Mouse (Mus musculus): ENCODE results near the gene Neu1. TPM values are rescaled to one million over a fixed set of nuclear protein-coding genes. Genes with fewer than 3 reads are reported as not detected.
A peak's percentile ranks its signal among the peaks of the same experiment; 100 is the strongest.
"Not testable (repeated sequence)": the region's sequence is repeated elsewhere in the genome, so short reads cannot be mapped to it uniquely, and the experiment has no call there.

Neu1 gene
- total RNA-seq, 2 experiments from 2014 or later, result 8.5 to 9.3 TPM

DNA sequence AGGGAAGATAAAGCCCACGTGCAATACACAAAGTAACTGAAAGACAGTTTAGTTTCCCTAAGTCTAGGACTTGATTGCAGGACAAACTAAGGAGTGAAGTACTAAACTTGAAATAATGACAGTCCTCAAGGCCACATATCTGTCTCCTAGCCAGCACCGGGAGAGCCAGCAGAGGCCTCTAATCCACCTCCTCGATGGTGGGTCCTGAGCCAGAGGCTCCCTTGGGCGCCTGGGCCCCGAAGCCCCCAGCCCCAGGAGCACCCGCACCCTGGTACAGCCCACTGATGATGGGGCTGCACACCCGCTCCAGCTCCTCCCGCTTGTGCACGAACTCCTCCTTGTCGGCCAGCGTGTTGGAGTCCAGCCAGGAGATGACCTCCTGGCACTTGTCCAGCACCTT is 38.8 kb downstream of the Neu1 start, which contains the start of gene Gm20481:
TSS of gene Gm20481 (plus strand) at position 91 of the 400 bp plus-strand sequence.
- DNase-seq, result not testable (repeated sequence)

DNA sequence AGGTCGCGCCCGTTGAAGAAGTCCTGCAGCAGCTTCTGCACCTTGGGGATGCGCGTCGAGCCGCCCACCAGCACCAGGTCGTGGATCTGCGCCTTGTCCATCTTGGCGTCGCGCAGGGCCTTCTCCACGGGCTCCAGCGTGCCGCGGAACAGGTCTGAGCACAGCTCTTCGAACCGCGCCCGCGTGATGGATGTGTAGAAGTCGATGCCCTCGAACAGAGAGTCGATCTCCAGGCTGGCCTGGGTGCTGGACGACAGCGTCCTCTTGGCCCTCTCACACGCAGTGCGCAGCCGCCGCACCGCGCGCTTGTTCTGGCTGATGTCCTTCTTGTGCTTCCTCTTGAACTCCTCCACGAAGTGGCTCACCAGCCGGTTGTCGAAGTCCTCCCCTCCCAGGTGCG is 39.8 kb downstream of the Neu1 start:
- not testable (repeated sequence) for DNase-seq

DNA sequence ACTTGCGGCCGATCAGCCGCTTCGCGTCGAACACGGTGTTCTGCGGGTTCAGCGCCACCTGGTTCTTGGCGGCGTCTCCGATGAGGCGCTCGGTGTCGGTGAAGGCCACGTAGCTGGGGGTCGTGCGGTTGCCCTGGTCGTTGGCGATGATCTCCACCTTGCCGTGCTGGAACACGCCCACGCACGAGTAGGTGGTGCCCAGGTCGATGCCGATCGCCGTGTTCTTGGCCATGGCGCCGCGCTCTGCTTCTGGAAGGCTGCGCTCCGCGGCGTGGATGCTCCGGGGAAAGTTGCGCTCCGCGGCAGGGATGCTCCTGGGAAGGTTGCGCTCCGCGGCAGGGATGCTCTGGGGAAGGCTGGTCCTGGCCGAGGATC is 40.6 kb downstream of the Neu1 start:
- DNase-seq, result not testable (repeated sequence)

DNA sequence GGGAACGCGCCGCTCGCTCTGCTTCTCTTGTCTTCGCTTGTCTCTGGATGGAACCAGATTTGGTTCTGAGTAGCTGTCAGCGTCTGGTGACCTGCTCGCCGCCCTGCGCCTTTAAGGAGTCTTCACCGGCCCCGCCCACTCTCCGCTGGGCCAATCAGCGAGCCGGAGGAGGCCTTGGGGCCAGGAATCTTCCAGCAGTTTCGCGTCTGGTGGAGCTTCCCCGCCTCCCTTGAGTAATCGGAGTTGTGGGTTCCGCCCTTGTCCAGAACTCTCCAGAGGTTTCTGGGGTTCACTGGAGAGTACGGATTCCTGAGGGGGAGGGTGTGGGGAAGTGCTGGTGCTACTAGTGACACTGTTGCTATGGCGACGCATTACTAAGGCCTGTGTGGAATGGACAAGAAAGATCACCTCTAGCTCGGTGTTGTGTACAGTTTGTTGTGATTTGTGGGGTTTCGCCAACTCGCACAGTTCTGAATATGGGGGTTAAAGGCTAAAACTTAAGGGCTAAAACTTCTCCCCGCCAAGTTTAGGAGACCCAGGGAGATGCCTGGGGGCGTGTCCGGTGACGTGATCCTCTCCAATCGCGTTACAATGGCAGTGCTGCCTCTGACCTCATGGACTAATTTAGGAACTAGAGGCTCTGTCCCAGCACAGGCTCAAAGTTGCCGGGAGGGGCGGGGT is 41.2 kb downstream of the Neu1 start, which contains the start of the genes Hspa1a and Hspa1l:
TSS of gene Hspa1a (minus strand) at position 88 of the 681 bp plus-strand sequence.
TSS of gene Hspa1l (plus strand) at position 635 of the 681 bp plus-strand sequence.
- DNase-seq, result peak; percentile 81

DNA sequence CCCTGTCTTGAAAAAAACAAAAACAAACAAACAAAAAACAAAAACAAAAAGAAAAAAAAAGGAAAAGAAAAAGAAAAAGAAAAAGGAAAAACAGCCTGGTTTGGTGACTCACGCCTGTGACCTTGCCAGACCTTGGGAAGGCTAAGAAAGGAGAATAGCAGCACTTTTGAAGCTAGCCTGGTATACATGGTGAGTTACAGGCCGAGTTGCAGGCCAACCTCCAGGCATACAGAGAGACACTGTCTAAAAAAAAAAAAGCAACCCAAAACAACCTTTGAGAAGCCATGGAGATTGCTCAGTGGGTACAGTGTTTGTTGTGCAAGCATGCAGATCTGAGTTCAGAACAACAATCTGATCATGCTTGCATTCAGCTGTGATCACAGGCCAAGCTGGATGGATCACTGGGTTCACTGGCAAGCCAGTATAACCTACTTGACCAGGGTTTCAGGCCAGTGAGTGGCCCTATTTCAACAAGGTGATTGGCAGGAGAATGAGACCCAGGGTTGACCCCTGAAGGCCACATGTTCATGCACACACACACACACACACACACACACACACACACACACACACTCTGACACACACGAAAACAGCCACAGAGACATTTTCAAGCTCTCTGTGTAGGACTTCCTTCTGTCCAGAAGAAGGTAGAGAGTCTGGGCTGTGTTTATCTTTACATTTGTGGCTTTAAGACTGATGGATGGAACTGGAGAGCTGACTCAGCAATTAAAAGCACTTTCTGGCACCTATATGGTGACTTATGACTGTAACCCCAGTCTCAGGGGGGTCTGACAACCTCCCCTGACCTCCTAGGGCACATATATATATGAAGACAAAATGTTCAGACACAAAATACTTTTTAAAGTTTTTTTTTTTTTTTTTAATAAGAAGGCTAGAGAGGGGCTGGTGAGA is 44.8 kb downstream of the Neu1 start:
- DNase-seq, result no peak

DNA sequence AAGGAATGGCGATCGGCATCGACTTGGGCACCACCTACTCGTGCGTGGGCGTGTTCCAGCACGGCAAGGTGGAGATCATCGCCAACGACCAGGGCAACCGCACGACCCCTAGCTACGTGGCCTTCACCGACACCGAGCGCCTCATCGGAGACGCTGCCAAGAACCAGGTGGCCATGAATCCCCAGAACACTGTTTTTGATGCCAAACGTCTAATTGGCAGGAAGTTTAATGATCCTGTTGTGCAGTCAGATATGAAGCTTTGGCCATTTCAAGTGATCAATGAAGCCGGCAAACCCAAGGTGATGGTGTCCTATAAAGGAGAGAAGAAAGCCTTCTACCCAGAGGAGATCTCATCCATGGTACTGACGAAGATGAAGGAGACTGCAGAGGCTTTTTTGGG is 45.9 kb downstream of the Neu1 start:
- no peak for DNase-seq

DNA sequence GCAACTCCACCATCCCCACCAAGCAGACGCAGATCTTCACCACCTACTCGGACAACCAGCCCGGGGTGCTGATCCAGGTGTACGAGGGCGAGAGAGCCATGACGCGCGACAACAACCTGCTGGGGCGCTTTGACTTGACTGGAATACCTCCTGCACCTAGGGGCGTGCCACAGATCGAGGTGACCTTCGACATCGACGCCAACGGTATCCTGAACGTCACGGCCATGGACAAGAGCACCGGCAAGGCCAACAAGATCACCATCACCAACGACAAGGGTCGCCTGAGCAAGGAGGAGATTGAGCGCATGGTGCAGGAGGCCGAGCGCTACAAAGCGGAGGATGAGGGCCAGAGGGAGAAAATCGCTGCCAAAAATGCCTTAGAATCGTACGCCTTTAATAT is 47.2 kb downstream of the Neu1 start:
- DNase-seq, result no peak

DNA sequence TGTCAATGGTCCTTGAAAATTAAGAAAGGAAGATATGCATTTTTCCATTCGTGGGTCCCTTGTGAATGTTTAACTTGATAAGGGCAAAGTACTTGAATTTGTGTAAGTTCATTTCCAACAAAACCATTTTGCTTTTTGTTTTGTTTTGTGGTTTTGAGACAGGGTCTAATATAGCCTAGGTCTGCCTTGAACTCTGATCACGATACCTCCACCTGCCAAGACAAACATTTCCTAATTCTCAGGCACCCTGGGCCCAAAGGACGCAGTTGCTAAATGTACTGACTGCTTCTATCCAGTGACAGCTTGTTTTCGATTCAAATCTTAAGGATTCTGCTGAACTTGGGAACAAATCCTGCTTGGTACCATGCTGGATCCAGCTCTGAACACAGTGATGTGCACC is 48.6 kb downstream of the Neu1 start:
- no peak for DNase-seq

DNA sequence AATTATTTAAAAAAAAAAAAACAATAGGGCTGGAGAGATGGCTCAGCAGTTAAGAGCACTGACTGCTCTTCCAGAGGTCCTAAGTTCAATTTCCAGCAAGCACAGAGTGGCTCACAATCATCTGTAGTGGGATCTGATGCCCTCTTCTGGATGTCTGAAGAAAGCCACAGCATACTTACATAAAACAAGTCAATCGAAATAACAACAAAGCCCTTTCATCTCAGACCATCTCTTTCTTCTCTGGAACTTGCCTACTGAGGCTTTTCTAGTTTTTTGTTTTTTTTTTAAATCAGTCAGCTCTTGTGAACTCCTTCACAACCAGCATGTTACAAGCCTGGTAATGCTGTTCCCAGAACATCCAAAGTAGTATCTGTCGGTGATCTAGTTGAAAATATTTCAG is 49.6 kb downstream of the Neu1 start:
- DNase-seq, result no peak

DNA sequence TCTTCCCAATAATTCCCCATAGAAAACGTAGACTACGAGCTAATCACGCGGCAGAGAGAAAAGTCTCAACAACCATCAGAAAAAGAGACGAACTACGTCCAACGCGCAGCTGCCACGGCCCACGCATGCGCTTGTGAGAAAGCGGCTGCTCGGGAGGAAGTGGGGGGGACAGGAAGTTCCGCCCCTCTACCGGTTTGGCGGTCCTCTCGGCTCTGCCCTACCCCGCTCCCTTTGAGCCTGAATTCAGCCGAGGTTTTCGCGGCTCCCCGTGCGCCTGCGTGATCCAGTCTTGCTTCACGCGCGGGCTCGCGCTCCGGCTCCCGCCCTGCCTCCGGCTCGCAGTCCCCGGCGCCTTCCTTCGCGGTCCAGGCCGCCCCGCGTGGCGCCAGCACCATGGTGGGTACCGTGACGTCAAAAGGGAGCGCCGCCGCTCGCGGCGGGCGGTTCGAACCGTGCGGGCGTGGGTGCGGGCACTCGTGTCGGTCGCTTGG is 50.7 kb downstream of the Neu1 start, which contains the start of gene Lsm2:
TSS of gene Lsm2 (plus strand) at position 173 of the 491 bp plus-strand sequence.
- DNase-seq, result peak; percentile 90

DNA sequence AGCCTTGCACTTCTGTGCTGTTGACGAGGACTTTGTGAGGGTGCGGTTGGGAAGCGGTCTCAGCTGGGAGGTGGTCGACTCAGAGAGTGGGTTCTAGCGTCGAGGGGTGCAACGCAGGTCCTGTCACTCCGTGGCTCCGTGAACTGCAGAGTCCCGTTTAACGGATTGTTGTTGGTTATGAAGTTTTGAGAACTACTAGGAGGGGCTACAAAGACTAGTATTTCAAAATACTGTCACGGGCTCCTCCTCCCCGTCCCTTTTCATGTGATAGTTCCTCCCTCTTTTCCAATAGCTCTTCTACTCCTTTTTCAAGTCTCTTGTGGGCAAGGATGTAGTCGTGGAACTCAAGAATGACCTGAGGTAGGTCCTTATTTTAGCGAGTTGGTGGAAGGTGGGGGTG is 51.3 kb downstream of the Neu1 start:
- no peak for DNase-seq

DNA sequence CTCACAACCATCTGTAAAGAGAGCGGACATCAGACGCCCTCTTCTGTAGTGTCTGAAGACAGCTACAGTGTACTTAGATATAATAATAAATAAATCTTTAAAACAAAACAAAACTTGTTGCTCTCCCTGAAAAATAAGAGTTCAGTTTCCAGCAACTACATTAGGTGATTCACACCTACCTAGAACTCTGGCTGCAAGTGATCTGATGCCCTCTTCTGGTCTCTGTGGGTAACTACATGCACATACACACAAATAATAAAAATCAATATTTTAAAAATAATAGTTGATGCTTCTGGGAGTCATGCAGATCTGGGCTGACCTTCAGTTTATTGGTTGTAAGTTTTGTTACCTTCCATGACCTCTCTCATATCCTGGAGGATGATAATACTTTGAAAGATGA is 53.2 kb downstream of the Neu1 start:
- DNase-seq, result no peak

Other genes starting within 250 kb of the Neu1 start
- 10 to 100 TPM in 1 of 2 experiments, 1 to 10 TPM in 1; 1.1 to 22.1 TPM for gene C4b, start 187.4 kb upstream of the Neu1 start, total RNA-seq (2021)
- under 1 TPM in 1 of 2 experiments, not detected in 1; 0.16 TPM for gene Cyp21a1, start 126.7 kb upstream of the Neu1 start, total RNA-seq (2021)
- gene Stk19, start 94.3 kb upstream of the Neu1 start, total RNA-seq (2021), result 1 to 10 TPM; 7.0 to 7.2 TPM
- 10 to 100 TPM in 1 of 2 experiments, 1 to 10 TPM in 1; 7.6 to 10.5 TPM for gene Dxo, start 94.2 kb upstream of the Neu1 start, total RNA-seq (2021)
- gene Skiv2l, start 81.0 kb upstream of the Neu1 start, total RNA-seq (2021), result 10 to 100 TPM; 18.0 to 18.9 TPM
- gene Nelfe, start 80.9 kb upstream of the Neu1 start, total RNA-seq (2021), result 1 to 10 TPM; 7.7 to 8.9 TPM
- 1 to 10 TPM in 1 of 2 experiments, under 1 TPM in 1; 0.95 to 8.2 TPM for gene Cfb, start 68.7 kb upstream of the Neu1 start, total RNA-seq (2021)
- 1 to 10 TPM; 5.0 to 5.2 TPM for gene Zbtb12, start 51.8 kb upstream of the Neu1 start, total RNA-seq (2021)
- gene Gm20547, start 49.2 kb upstream of the Neu1 start, total RNA-seq (2021), result not detected
- 1 to 10 TPM; 2.6 to 2.9 TPM for gene C2, start 33.0 kb upstream of the Neu1 start, total RNA-seq (2021)
- gene Ehmt2, start 32.8 kb upstream of the Neu1 start, total RNA-seq (2021), result 10 to 100 TPM; 25.5 to 26.4 TPM
- not detected for gene Slc44a4, start 16.8 kb upstream of the Neu1 start, total RNA-seq (2021)
- gene Hspa1b, start 28.0 kb downstream of the Neu1 start, total RNA-seq (2021), result 1 to 10 TPM; 4.4 to 6.7 TPM
- gene Gm20481, start 38.7 kb downstream of the Neu1 start, total RNA-seq (2021), result not detected
- 1 to 10 TPM; 5.9 to 8.1 TPM for gene Hspa1a, start 40.9 kb downstream of the Neu1 start, total RNA-seq (2021)
- 10 to 100 TPM; 21.5 to 31.8 TPM for gene Hspa1l, start 41.5 kb downstream of the Neu1 start, total RNA-seq (2021)
- gene Lsm2, start 50.6 kb downstream of the Neu1 start, total RNA-seq (2021), result 10 to 100 TPM; 15.0 to 15.4 TPM
- gene Vars, start 69.7 kb downstream of the Neu1 start, total RNA-seq (2021), result 10 to 100 TPM; 29.4 to 31.2 TPM
- gene Vwa7, start 85.3 kb downstream of the Neu1 start, total RNA-seq (2021), result 1 to 10 TPM; 9.0 to 9.6 TPM
- under 1 TPM in 1 of 2 experiments, not detected in 1; 0.31 TPM for gene Sapcd1, start 96.8 kb downstream of the Neu1 start, total RNA-seq (2021)
- gene Msh5, start 115.5 kb downstream of the Neu1 start, total RNA-seq (2021), result under 1 TPM; 0.67 to 0.72 TPM
- 10 to 100 TPM; 12.4 to 18.6 TPM for gene Clic1, start 118.7 kb downstream of the Neu1 start, total RNA-seq (2021)
- 10 to 100 TPM; 11.1 to 13.3 TPM for gene Ddah2, start 127.8 kb downstream of the Neu1 start, total RNA-seq (2021)
- not detected for gene Ly6g6c, start 134.1 kb downstream of the Neu1 start, total RNA-seq (2021)
- gene Mpig6b, start 134.9 kb downstream of the Neu1 start, total RNA-seq (2021), result not detected
- gene Ly6g6e, start 145.6 kb downstream of the Neu1 start, total RNA-seq (2021), result not detected
- gene Ly6g6d, start 146.8 kb downstream of the Neu1 start, total RNA-seq (2021), result under 1 TPM; 0.51 to 0.72 TPM
- not detected for gene Ly6g6f, start 154.4 kb downstream of the Neu1 start, total RNA-seq (2021)
- 10 to 100 TPM; 61.9 to 62.4 TPM for gene Abhd16a, start 158.0 kb downstream of the Neu1 start, total RNA-seq (2021)
- gene Ly6g5c, start 177.0 kb downstream of the Neu1 start, total RNA-seq (2021), result not detected
- gene Ly6g5b, start 184.2 kb downstream of the Neu1 start, total RNA-seq (2021), result not detected
- 1 to 10 TPM; 7.1 to 8.4 TPM for gene Gpank1, start 190.2 kb downstream of the Neu1 start, total RNA-seq (2021)
- gene Csnk2b, start 190.8 kb downstream of the Neu1 start, total RNA-seq (2021), result 100 to 1,000 TPM; 149 to 158 TPM
- gene D17H6S53E, start 195.1 kb downstream of the Neu1 start, total RNA-seq (2021), result 10 to 100 TPM; 19.5 to 22.6 TPM
- gene Apom, start 200.8 kb downstream of the Neu1 start, total RNA-seq (2021), result not detected
- 100 to 1,000 TPM; 180 to 197 TPM for gene Bag6, start 203.9 kb downstream of the Neu1 start, total RNA-seq (2021)
- 100 to 1,000 TPM in 1 of 2 experiments, 10 to 100 TPM in 1; 93.3 to 102 TPM for gene Prrc2a, start 233.6 kb downstream of the Neu1 start, total RNA-seq (2021)
- 1 to 10 TPM in 1 of 2 experiments, under 1 TPM in 1; 0.97 to 1.4 TPM for gene Aif1, start 244.8 kb downstream of the Neu1 start, total RNA-seq (2021)